Mouse (Mus musculus) intestine, embryonic 14.5 days (tissue): ENCODE measurements around the gene Kcne1. TPM values are rescaled to one million over a fixed set of nuclear protein-coding genes. Genes with fewer than 3 reads are reported as not detected.

Experiments used
- ATAC-seq: fragments of 200-750 bp; cut with Nextera tagmentation; replicated peaks from 2 replicates; pipeline ENCODE4 v1.8.0; 2017; ENCODE audit warnings: low read depth, moderate number of reproducible peaks, moderate TSS enrichment, moderate library complexity; ENCODE audit not compliant: low FRiP score, low TSS enrichment
- DNase-seq: peaks from one replicate; pipeline ENCODE4 v3.0.0-alpha.2; 2018; ENCODE audit warnings: low spot score
- H3K27ac ChIP-seq: fragments of 300-500 bp; sonication (generic); 2 replicates; pipeline ENCODE4 v1.5.1; 2014; ENCODE audit warnings: low read depth, mild to moderate bottlenecking, control low read depth
- H3K27me3 ChIP-seq: fragments of 300-500 bp; sonication (generic); replicated peaks from 2 replicates; pipeline ENCODE4 v1.6.1; 2014; ENCODE audit warnings: low read length, control low read depth; ENCODE audit not compliant: control insufficient read depth, insufficient read depth
- H3K36me3 ChIP-seq: fragments of 300-500 bp; sonication (generic); 2 replicates; pipeline ENCODE4 v1.6.1; 2014; ENCODE audit warnings: low read length, control low read depth; ENCODE audit not compliant: control insufficient read depth, insufficient read depth
- H3K4me1 ChIP-seq: fragments of 300-500 bp; sonication (generic); replicated peaks from 2 replicates; pipeline ENCODE4 v1.6.1; 2014; ENCODE audit warnings: low read length, control low read depth, mixed read lengths; ENCODE audit not compliant: control insufficient read depth, insufficient read depth
- H3K4me2 ChIP-seq: fragments of 300-500 bp; sonication (generic); 2 replicates; pipeline ENCODE4 v1.6.1; 2014; ENCODE audit warnings: low read length
- H3K4me3 ChIP-seq: fragments of 300-500 bp; sonication (generic); 2 replicates; pipeline ENCODE4 v1.5.1; 2014; ENCODE audit warnings: low read depth, low read length, control low read depth, mixed read lengths
- H3K9ac ChIP-seq: fragments of 300-500 bp; sonication (generic); 2 replicates; pipeline ENCODE4 v1.6.1; 2014; ENCODE audit warnings: mild to moderate bottlenecking, low read length
- H3K9me3 ChIP-seq: fragments of 300-500 bp; sonication (generic); 2 replicates; pipeline ENCODE4 v1.6.1; 2016; ENCODE audit warnings: low read length, control low read depth; ENCODE audit not compliant: control insufficient read depth
- WGBS: fragments of 180-500 bp; shearing (Covaris S2); extraction: QIAGEN DNeasy Blood & Tissue Kit; methylation state at CpG from one replicate; pipeline ENCODE4 v1.1.7; 2014; 5-methylcytosine and 5-hydroxymethylcytosine counted together
- polyA plus RNA-seq: library from polyadenylated mRNA; unstranded; fragments of >200 nt; fragmentation: Nextera tagmentation; extraction: Ambion mirVana; gene quantifications from 2 replicates; pipeline ENCODE4 v1.2.1, GENCODE M21; 2014

Gene Kcne1
- polyA plus RNA-seq, 1 experiment from 2014 or later: not detected

DNA sequence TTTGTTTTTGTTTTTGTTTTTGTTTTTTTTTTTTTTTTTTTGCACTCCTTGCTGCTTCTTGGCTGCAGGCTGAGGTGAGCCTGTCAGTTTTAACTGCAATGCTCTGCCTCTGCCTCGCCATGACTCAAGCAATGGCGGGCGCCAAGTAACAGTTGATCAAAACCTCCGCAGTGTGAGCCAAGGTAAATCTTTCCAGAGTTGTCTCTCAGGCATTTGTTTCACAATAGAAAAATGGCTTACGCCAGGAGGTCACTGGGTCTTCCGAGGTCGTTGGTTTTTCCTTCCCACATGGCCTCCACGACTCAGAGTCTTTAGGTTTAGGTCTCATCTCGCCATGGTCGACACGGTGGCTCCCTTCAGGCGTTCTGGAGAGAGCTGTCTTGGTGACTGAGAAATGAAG lies 6.0 kb downstream of the Kcne1 start:
- no peak overlapping the region for H3K27ac ChIP-seq
- H3K4me3 ChIP-seq: no peak overlapping the region
- H3K4me1 ChIP-seq: no peaks in the 10 kb centered on the region
- H3K36me3 ChIP-seq: no peaks in the 10 kb centered on the region
- H3K4me2 ChIP-seq: no peak overlapping the region
- H3K9me3 ChIP-seq: no peaks in the 10 kb centered on the region
- H3K9ac ChIP-seq: no peak overlapping the region
- DNase-seq (no peak), ATAC-seq (no peak)
- WGBS: 91% methylated on average over 12 of the region's 12 CpGs
- H3K27me3 ChIP-seq: no peaks in the 10 kb centered on the region

DNA sequence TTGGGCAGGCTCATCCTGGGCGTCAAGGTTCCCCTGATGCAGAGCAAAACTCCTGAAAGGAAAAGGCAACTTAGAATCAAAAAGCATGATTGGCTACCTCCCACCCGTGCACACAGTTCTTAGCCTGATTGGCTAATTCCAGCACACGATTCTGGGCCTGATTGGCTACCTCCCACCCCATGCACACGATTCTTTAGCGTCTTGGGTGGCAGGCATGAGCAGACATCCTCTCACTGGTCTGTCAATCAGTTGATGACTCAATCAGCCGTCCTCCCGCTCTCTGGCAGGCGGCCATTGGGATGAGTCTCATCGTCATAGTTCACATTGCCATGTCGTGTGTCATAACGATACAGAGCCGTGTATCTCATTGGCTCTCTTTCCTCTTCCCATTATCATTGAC lies 10.3 kb downstream of the Kcne1 start:
- H3K4me2 ChIP-seq: no peak overlapping the region
- no peaks in the 10 kb centered on the region for H3K4me1 ChIP-seq
- H3K27me3 ChIP-seq: no peaks in the 10 kb centered on the region
- no peak overlapping the region for H3K4me3 ChIP-seq
- WGBS: 77% methylated on average over 12 of the region's 12 CpGs
- no peaks in the 10 kb centered on the region for H3K9me3 ChIP-seq
- H3K36me3 ChIP-seq: no peaks in the 10 kb centered on the region
- no peak overlapping the region for H3K9ac ChIP-seq
- no peak for ATAC-seq
- DNase-seq: no peak
- H3K27ac ChIP-seq: no peak overlapping the region

DNA sequence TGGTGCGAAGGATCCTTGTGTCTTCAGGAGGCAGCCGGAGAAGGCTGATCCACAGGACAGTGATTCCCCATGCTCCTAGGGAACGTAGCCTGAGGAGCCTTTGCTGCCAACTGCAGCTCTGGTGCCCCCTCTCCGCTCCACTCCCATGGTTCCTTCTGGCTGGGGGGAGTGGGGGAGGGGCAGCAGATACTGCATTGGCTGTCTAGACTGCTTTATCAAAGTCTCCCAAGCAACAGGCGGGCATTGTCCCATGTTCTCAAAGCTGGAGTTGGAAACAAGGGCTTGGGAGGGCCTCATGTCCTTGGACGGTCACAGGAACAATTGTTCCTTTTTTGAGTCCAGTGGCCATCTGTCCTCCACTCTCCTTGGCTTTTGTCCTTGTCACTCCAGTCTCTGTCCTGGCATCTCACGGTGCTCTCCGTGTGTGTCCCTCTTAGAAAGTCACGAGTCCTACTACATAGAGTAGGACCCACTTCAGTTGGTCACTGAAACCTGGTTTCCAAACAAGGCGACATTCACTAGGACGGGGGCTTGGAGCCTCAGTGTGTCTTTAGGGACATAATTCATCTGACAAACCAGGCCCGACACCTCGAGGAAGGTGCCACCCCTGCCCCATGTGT lies 12.9 kb downstream of the Kcne1 start:
- Histone ChIP-seq H3K4me3 (no peak overlapping the region), H3K4me2 (no peak overlapping the region), H3K36me3 (no peaks in the 10 kb centered on the region), H3K9me3 (no peaks in the 10 kb centered on the region), H3K9ac (no peak overlapping the region), H3K4me1 (no peaks in the 10 kb centered on the region), H3K27ac (no peak overlapping the region), H3K27me3 (no peaks in the 10 kb centered on the region)
- 75% methylated on average over 13 of the region's 13 CpGs for WGBS
- no peak for ATAC-seq
- DNase-seq: no peak

DNA sequence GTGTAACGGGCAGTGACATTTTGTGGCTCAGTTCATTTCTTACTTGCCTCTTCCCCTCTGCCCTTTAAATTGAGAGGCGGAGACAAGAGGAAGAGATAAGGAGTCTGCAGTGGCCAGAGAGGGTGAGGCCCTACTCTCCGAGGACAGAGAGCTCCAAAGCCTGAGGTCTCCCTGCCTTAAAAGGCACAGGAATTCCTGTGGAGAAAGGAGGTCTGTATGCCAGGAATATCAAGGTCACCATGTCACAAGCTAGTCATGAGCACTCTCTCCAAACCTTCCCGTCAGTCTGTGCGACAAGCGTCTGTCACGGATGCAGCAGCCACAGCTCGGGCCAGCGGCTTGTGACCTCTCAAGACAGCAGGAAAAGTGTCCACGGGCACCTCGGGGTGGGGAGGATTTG lies 14.1 kb downstream of the Kcne1 start:
- Histone ChIP-seq H3K9ac (no peak overlapping the region), H3K4me1 (no peaks in the 10 kb centered on the region; the same call in 1 of the 2 replicates), H3K9me3 (no peaks in the 10 kb centered on the region), H3K36me3 (no peaks in the 10 kb centered on the region), H3K4me3 (no peak overlapping the region), H3K4me2 (no peak overlapping the region), H3K27me3 (no peaks in the 10 kb centered on the region), H3K27ac (no peak overlapping the region)
- no peak for ATAC-seq
- no peak for DNase-seq
- 49% methylated on average over 11 of the region's 11 CpGs for WGBS

DNA sequence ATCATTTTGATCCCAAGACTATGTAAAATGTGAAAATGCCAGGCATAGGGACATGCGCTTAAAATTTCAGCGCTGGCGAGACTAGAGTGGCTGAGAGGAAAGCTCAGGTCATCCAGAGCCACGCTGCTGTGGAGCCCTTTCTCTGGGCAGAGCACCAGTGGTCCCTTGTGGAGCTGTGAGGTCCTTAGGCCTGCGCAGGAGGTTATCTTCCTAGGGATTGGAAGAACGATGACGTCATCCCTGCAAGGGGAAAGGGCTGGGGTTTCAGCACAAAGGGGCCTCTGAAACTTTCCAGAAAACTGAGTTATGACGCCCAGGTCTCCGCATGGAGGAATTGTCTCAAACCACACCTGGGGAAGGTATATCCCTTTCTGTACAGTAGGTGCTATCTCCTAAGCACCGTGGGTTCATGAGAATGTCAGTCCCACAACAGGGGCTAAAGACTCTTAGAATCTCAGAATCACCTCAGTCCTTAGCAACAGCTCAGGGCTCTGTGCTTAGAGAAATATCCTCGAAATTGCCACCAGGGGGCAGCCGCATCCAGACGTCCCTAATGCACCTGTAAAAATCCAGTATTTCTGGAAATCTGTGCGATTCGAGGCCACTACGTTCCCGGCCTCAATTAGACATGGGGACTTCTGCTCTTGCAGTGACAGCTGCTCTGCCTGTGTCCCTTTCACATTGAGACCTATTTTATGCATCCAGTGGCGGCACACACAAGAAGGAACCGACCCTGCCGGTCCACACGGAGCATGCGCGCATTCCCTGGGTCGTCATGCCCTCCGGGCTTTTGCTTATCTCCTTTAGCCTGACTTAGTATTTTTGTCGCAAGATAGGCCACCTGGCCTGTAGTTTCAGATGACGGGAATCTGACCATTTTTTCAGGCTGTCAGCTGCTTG lies 18.4 kb downstream of the Kcne1 start:
- WGBS: 31% methylated on average over 27 of the region's 27 CpGs

DNA sequence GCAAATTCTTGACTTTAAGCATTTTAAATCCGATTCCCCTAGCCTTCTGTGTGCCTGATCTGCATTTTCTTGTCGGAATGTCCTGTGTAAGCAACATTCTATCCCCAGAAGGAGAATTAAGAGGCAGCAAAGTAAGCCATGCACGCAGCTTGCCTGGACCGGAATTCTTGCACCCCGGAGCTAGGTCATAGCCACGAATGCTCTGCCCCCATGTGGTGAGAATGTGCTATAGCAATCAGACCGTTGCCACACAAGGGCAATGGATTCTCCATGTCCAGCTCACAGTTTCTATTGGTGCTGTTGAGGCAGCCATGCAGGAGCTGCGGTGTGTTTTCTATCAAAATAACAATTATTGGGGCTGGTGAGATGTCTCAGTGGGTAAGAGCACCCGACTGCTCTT lies 23.0 kb downstream of the Kcne1 start:
- Histone ChIP-seq H3K4me1 (no peaks in the 10 kb centered on the region; the same call in 1 of the 2 replicates), H3K36me3 (no peaks in the 10 kb centered on the region), H3K9ac (no peak overlapping the region), H3K9me3 (no peaks in the 10 kb centered on the region), H3K27me3 (no peaks in the 10 kb centered on the region), H3K4me3 (no peak overlapping the region), H3K27ac (no peak overlapping the region), H3K4me2 (peak overlapping the region; percentile 22)
- whole genome bisulfite sequencing: 5% methylated on average over 9 of the region's 9 CpGs
- DNase-seq (peak; percentile 88), ATAC-seq (no peak; the same call in 1 of the 2 replicates)

More for the DNA sequence above, 18.4 kb downstream of the Kcne1 start:
- 0 out of 2 replicates have a peak overlapping the region, but pooled peaks have one; percentile 16 for H3K9ac ChIP-seq
- DNase-seq (peak; percentile 88), ATAC-seq (peak; percentile 63)
- no peaks in the 10 kb centered on the region for H3K9me3 ChIP-seq
- no peaks in the 10 kb centered on the region; the same call in 1 of the 2 replicates for H3K4me1 ChIP-seq
- no peaks in the 10 kb centered on the region for H3K36me3 ChIP-seq
- no peaks in the 10 kb centered on the region for H3K27me3 ChIP-seq
- peak overlapping the region; percentile 37 for H3K4me2 ChIP-seq
- no peak overlapping the region for H3K27ac ChIP-seq
- 0 out of 2 replicates have a peak overlapping the region, but pooled peaks have one; percentile 1 for H3K4me3 ChIP-seq

DNA sequence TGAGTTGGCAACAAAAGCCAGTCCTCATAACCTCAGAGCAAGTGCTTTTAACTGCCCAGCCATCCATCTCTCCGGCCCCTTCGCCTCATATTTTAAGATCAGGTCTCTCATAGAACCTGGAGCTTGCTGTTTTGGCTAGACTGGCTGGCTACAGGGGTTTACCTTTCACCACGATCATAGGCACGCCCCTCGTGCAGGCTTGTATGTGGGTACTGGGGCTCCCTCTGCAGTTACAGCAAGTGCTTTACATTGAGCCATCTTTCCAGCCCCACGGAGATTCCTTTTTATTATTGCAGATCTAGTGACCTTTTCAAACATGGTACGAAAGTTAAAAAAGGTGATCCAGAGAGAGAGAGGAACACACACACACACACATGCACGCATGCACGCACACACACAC lies 24.7 kb downstream of the Kcne1 start:
- no peak overlapping the region for H3K9ac ChIP-seq
- H3K36me3 ChIP-seq: no peaks in the 10 kb centered on the region
- no peaks in the 10 kb centered on the region for H3K4me1 ChIP-seq
- 56% methylated on average over 9 of the region's 9 CpGs for WGBS
- no peak overlapping the region for H3K27ac ChIP-seq
- H3K4me2 ChIP-seq: no peak overlapping the region
- no peaks in the 10 kb centered on the region for H3K27me3 ChIP-seq
- DNase-seq (no peak), ATAC-seq (no peak)
- H3K9me3 ChIP-seq: no peaks in the 10 kb centered on the region
- H3K4me3 ChIP-seq: no peak overlapping the region

DNA sequence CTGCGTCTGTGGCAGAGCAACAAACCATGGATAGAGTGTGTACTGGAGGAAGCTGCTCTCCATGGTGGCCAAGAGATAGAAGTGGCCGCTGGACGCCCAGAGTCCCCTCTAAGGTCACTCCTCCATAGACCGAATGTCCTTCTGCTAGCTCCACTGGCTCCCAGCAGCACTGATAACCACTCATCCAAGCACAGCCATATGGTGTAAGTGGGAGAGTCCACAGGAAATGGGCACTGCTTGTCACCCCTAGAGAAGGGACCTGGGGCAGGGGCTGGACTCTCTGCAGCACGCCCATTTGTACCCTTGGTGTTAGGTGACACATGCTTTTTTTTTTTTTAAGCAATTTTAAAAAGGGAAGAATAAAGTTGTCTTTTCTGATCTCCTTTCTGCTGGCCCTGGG lies 28.3 kb downstream of the Kcne1 start:
- Histone ChIP-seq H3K9me3 (no peaks in the 10 kb centered on the region), H3K36me3 (no peaks in the 10 kb centered on the region), H3K4me2 (no peak overlapping the region), H3K27me3 (no peaks in the 10 kb centered on the region), H3K4me1 (no peaks in the 10 kb centered on the region), H3K27ac (no peak overlapping the region), H3K9ac (no peak overlapping the region), H3K4me3 (no peak overlapping the region)
- WGBS: 70% methylated on average over 5 of the region's 5 CpGs
- DNase-seq: no peak
- no peak for ATAC-seq
